Mouse (Mus musculus): ENCODE measurements around the gene 3425401B19Rik.

- no peak for TF ChIP-seq POLR2A (IDR thresholded peaks at IDR 0.05; ENCODE audit: control insufficient read depth in 1 of 2, insufficient read depth in 1 of 2, low read depth in 1 of 2, low read length in 2 of 2, poor library complexity in 1 of 2)
- no peak for TF ChIP-seq CTCF (IDR thresholded peaks at IDR 0.05 in 2 of 3, conservative IDR thresholded peaks at IDR 0.05 in 1 of 3; ENCODE audit: control insufficient read depth in 1 of 3, insufficient read depth in 1 of 3, low read depth in 2 of 3, low read length in 3 of 3, poor library complexity in 1 of 3, severe bottlenecking in 1 of 3)
- no peak for TF ChIP-seq USF1 (IDR thresholded peaks at IDR 0.05; ENCODE audit: low read depth, low read length)
- TF ChIP-seq RAD21 (IDR thresholded peaks at IDR 0.05; ENCODE audit: low read depth, low read length), result no peak
- no peak for TF ChIP-seq MAX (IDR thresholded peaks at IDR 0.05; ENCODE audit: low read length)
- no peak for TF ChIP-seq ZMIZ1 (IDR thresholded peaks at IDR 0.05; ENCODE audit: low read depth, low read length)
- no peak for TF ChIP-seq EP300 (IDR thresholded peaks at IDR 0.05; ENCODE audit: low read depth in 1 of 2, low read length in 2 of 2)
- TF ChIP-seq ELF1 (IDR thresholded peaks at IDR 0.05; ENCODE audit: low read depth, low read length), result no peak
- TF ChIP-seq BHLHE40 (IDR thresholded peaks at IDR 0.05; ENCODE audit: borderline replicate concordance, low read depth, low read length), result no peak
- no peak for TF ChIP-seq CHD1 (IDR thresholded peaks at IDR 0.05; ENCODE audit: low read depth, low read length)
- no peak for TF ChIP-seq GATA1 (IDR thresholded peaks at IDR 0.05; ENCODE audit: low read depth, low read length)
- no peak for TF ChIP-seq SMC3 (IDR thresholded peaks at IDR 0.05; ENCODE audit: low read depth, low read length)
- no peak for TF ChIP-seq HCFC1 (IDR thresholded peaks at IDR 0.05; ENCODE audit: low read depth, low read length)
Measured at GRCm38 (mm10) chr14:32683251-32683838, 1.7 kb downstream of the 3425401B19Rik start.

All from MEL (cell line).